ENCODE assay signal across 18 mouse cellular contexts in the genomic region with DNA sequence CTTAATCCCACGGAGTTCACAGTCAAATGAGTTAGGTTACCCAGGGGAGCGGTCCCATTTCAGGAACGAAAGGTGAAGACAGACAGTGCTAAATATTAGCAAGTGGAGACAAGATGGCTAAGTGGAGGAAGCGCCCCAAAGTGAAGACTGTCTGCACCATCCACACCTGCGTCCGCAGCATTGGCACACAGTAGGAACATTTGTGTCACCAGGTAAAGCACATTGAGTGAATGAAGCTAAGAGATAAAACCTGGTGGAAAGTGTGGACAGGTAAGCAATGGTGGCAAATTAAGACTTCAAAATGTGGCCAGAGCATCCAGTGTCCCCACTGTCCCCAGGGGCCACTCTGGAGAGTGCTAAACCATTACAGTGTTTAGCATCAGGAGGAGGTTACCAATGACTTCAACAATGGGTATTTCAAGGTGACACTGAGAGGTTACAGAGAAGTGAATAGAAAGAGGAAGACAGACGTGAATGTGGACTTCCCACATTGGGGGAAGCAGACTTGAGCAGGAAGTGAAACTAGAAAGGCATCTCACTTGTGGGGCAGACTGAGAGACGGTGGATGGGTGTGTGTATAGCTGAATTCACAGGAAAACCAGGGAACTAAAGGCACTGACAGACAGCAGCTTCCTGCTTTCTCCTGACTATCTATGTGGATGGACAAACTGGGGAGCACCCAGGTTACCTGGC. TPM values are rescaled to one million over a fixed set of nuclear protein-coding genes. Genes with fewer than 3 reads are reported as not detected.
DNase-seq lines count a peak whose midpoint lies in the region; ATAC-seq and TF ChIP-seq lines count a peak whose summit lies in the region.
"Had no signal": no experiment of that assay in that cellular context is flagged by ENCODE, and none has a peak within 500 bp of the region (broad histone marks: within the 10 kb centered on the region; RNA-seq: fewer than 3 reads in every experiment).

No protein-coding gene starts in this region.

- H3K9ac ChIP-seq in liver, postnatal 0 days (replicated peaks), result no peak overlapping the region
- no peak overlapping the region for H3K9ac ChIP-seq in liver, embryonic 12.5 days
- H3K9ac ChIP-seq in forebrain, embryonic 13.5 days, result no peak overlapping the region
- H3K9ac ChIP-seq in midbrain, embryonic 15.5 days, result no peak overlapping the region
- H3K9ac ChIP-seq: forebrain, embryonic 15.5 days; intestine, embryonic 15.5 days; liver, embryonic 14.5 days; neural tube, embryonic 15.5 days had no signal

- peak; percentile 36 for ATAC-seq in liver, postnatal 0 days
- ATAC-seq in liver, embryonic 12.5 days, result no peak
- peak; percentile 99 for ATAC-seq in megakaryocyte progenitor cell, adult 5-6 weeks (replicated peaks; ENCODE audit: poor library complexity)
- no peak for ATAC-seq in forebrain, embryonic 13.5 days
- no peak for ATAC-seq in midbrain, embryonic 15.5 days (replicated peaks)
- ATAC-seq: forebrain, embryonic 15.5 days; intestine, embryonic 15.5 days had no signal

- no peaks in the 10 kb centered on the region for H3K27me3 ChIP-seq in liver, postnatal 0 days (ENCODE audit: insufficient read depth, low read length)
- no peaks in the 10 kb centered on the region for H3K27me3 ChIP-seq in liver, embryonic 12.5 days (replicated peaks)
- H3K27me3 ChIP-seq in cerebellum, adult 2 months (ENCODE audit: control insufficient read depth, insufficient read depth, low read length), result no peaks in the 10 kb centered on the region
- no peaks in the 10 kb centered on the region for H3K27me3 ChIP-seq in forebrain, embryonic 13.5 days
- H3K27me3 ChIP-seq in midbrain, embryonic 15.5 days (replicated peaks), result no peaks in the 10 kb centered on the region
- H3K27me3 ChIP-seq: forebrain, embryonic 15.5 days; intestine, embryonic 15.5 days; megakaryocyte, embryonic 14.5 days; neural tube, embryonic 15.5 days had no signal

- H3K9me3 ChIP-seq in liver, postnatal 0 days (ENCODE audit: low read length), result no peaks in the 10 kb centered on the region
- H3K9me3 ChIP-seq in liver, embryonic 12.5 days (replicated peaks), result no peaks in the 10 kb centered on the region
- no peaks in the 10 kb centered on the region for H3K9me3 ChIP-seq in forebrain, embryonic 13.5 days (replicated peaks)
- H3K9me3 ChIP-seq in midbrain, embryonic 15.5 days, result no peaks in the 10 kb centered on the region
- H3K9me3 ChIP-seq: forebrain, embryonic 15.5 days; intestine, embryonic 15.5 days; megakaryocyte, embryonic 14.5 days; neural tube, embryonic 15.5 days had no signal

- no peak for TF ChIP-seq EP300 in liver, postnatal 0 days (IDR thresholded peaks at IDR 0.05; ENCODE audit: low read depth)

- H3K4me3 ChIP-seq in liver, postnatal 0 days (ENCODE audit: low read depth, low read length), result no peak overlapping the region
- no peak overlapping the region for H3K4me3 ChIP-seq in liver, embryonic 12.5 days
- H3K4me3 ChIP-seq in bone marrow, adult 2 months (replicated peaks; ENCODE audit: control insufficient read depth, low read depth, low read length), result no peak overlapping the region
- H3K4me3 ChIP-seq in cerebellum, adult 2 months (replicated peaks; ENCODE audit: insufficient read depth, low read depth, low read length), result no peak overlapping the region
- H3K4me3 ChIP-seq in forebrain, embryonic 13.5 days, result no peak overlapping the region
- no peak overlapping the region for H3K4me3 ChIP-seq in midbrain, embryonic 15.5 days
- H3K4me3 ChIP-seq: forebrain, embryonic 15.5 days; intestine, embryonic 15.5 days; megakaryocyte, embryonic 14.5 days; neural tube, embryonic 15.5 days had no signal

- H3K36me3 ChIP-seq in liver, postnatal 0 days (replicated peaks; ENCODE audit: insufficient read depth, low read length), result peaks cover 46% of the 10 kb centered on the region
- peaks cover 75% of the 10 kb centered on the region for H3K36me3 ChIP-seq in liver, embryonic 12.5 days
- peaks cover 71% of the 10 kb centered on the region for H3K36me3 ChIP-seq in forebrain, embryonic 13.5 days (ENCODE audit: poor library complexity, severe bottlenecking)
- H3K36me3 ChIP-seq in midbrain, embryonic 15.5 days (replicated peaks), result no peaks in the 10 kb centered on the region

- H3K4me1 ChIP-seq in liver, postnatal 0 days (ENCODE audit: insufficient read depth), result no peaks in the 10 kb centered on the region
- no peaks in the 10 kb centered on the region for H3K4me1 ChIP-seq in liver, embryonic 12.5 days
- peaks cover 3% of the 10 kb centered on the region for H3K4me1 ChIP-seq in bone marrow, adult 2 months (ENCODE audit: control insufficient read depth, insufficient read depth, low read length)
- no peaks in the 10 kb centered on the region for H3K4me1 ChIP-seq in cerebellum, adult 2 months (ENCODE audit: control insufficient read depth, insufficient read depth, low read length)
- no peaks in the 10 kb centered on the region for H3K4me1 ChIP-seq in forebrain, embryonic 13.5 days
- no peaks in the 10 kb centered on the region for H3K4me1 ChIP-seq in midbrain, embryonic 15.5 days
- H3K4me1 ChIP-seq: forebrain, embryonic 15.5 days; intestine, embryonic 15.5 days; neural tube, embryonic 15.5 days had no signal

- WGBS in liver, postnatal 0 days (ENCODE audit: insufficient replicate concordance), result 75% methylated on average over 8 of the region's 8 CpGs
- 73% methylated on average over 8 of the region's 8 CpGs for WGBS in liver, embryonic 12.5 days (ENCODE audit: insufficient replicate concordance)
- WGBS in bone marrow, adult 2 months, result 69% methylated on average over 8 of the region's 8 CpGs
- 96% methylated on average over 8 of the region's 8 CpGs for WGBS in cerebellum, adult 2 months
- WGBS in forebrain, embryonic 13.5 days, result 97% methylated on average over 8 of the region's 8 CpGs
- 95% methylated on average over 8 of the region's 8 CpGs for WGBS in midbrain, embryonic 15.5 days

- TF ChIP-seq POLR2A in bone marrow, adult 2 months (IDR thresholded peaks at IDR 0.05; ENCODE audit: borderline replicate concordance, control insufficient read depth, low read depth, low read length), result no peak
- no peak for TF ChIP-seq POLR2A in cerebellum, adult 2 months (IDR thresholded peaks at IDR 0.05; ENCODE audit: borderline replicate concordance, insufficient read depth, low read length)

- no peak overlapping the region for H3K27ac ChIP-seq in liver, postnatal 0 days (ENCODE audit: low read depth)
- H3K27ac ChIP-seq in liver, embryonic 12.5 days, result no peak overlapping the region
- H3K27ac ChIP-seq in bone marrow, adult 2 months (ENCODE audit: control insufficient read depth, insufficient read depth, low read depth, low read length, poor library complexity), result peak overlapping the region; percentile 21; the same call in 1 of the 2 replicates
- no peak overlapping the region for H3K27ac ChIP-seq in cerebellum, adult 2 months (ENCODE audit: insufficient read depth, low read length)
- H3K27ac ChIP-seq in forebrain, embryonic 13.5 days, result no peak overlapping the region
- H3K27ac ChIP-seq in midbrain, embryonic 15.5 days, result no peak overlapping the region
- H3K27ac ChIP-seq: forebrain, embryonic 15.5 days; intestine, embryonic 15.5 days; liver, embryonic 14.5 days; neural tube, embryonic 15.5 days had no signal

- no peak overlapping the region for H3K4me2 ChIP-seq in liver, postnatal 0 days (ENCODE audit: low read depth, low read length)
- no peak overlapping the region for H3K4me2 ChIP-seq in liver, embryonic 12.5 days
- H3K4me2 ChIP-seq in forebrain, embryonic 13.5 days, result no peak overlapping the region
- no peak overlapping the region for H3K4me2 ChIP-seq in midbrain, embryonic 15.5 days
- H3K4me2 ChIP-seq: forebrain, embryonic 15.5 days; intestine, embryonic 15.5 days; neural tube, embryonic 15.5 days had no signal

- DNase-seq in liver, postnatal 0 days, result no peak
- DNase-seq in B cell, adult 2 months, result peak; percentile 66 to 71
- DNase-seq in cerebellum, adult 2 months, result no peak
- DNase-seq: adrenal gland, postnatal 25 days; cerebellum, postnatal 10 days; heart, postnatal 4 days; thymus, adult 18-20 months had no signal

- no peak for TF ChIP-seq CTCF in liver, postnatal 0 days (IDR thresholded peaks at IDR 0.05; ENCODE audit: low read depth)
- TF ChIP-seq CTCF in bone marrow, adult 2 months (IDR thresholded peaks at IDR 0.05; ENCODE audit: control insufficient read depth, insufficient read depth, low read length), result no peak
- no peak for TF ChIP-seq CTCF in cerebellum, adult 2 months (IDR thresholded peaks at IDR 0.05; ENCODE audit: borderline replicate concordance, insufficient read depth, low read depth, low read length)

RNA-seq across cellular contexts. Expression of a gene that starts 16.2 kb away (rescaled TPM):
- not detected in 2 replicates for polyA plus RNA-seq in liver, postnatal 0 days (2015; fragmentation: Nextera tagmentation; extraction: Ambion mirVana)
- polyA plus RNA-seq in liver, embryonic 12.5 days (2016; fragmentation: Nextera tagmentation; extraction: Ambion mirVana), result 0.23 TPM in 1 of 2 replicates, not detected in the other
- polyA plus RNA-seq in bone marrow, adult 2 months (2011; ENCODE audit: insufficient read depth, insufficient read length, low replicate concordance, missing spikeins), result 0.56 and 1.6 TPM in 2 replicates
- total RNA-seq in megakaryocyte progenitor cell, adult 5-6 weeks (2015), result 0.52 TPM in 1 of 2 replicates, not detected in the other
- total RNA-seq in megakaryocyte progenitor cell, adult 5-6 weeks (2017), result 0.68 TPM in 1 of 2 replicates, not detected in the other
- polyA plus RNA-seq in cerebellum, adult 2 months (2012; rRNA removed), result 0.33 and 0.38 TPM in 2 replicates
- polyA plus RNA-seq in forebrain, embryonic 13.5 days (2015; fragmentation: Nextera tagmentation; extraction: Ambion mirVana), result 0.30 and 0.33 TPM in 2 replicates
- polyA plus RNA-seq in midbrain, embryonic 15.5 days (2015; fragmentation: Nextera tagmentation; extraction: Ambion mirVana), result 0.11 and 0.12 TPM in 2 replicates
- total RNA-seq: gastrocnemius, adult 8-10 months had no signal
- polyA plus RNA-seq: neural tube, embryonic 15.5 days had no signal

RNA-seq across cellular contexts. Expression of a gene that starts 37.0 kb away (rescaled TPM):
- 42.5 and 43.9 TPM in 2 replicates for polyA plus RNA-seq in liver, postnatal 0 days (2015; fragmentation: Nextera tagmentation; extraction: Ambion mirVana)
- 19.5 and 24.3 TPM in 2 replicates for polyA plus RNA-seq in liver, embryonic 12.5 days (2016; fragmentation: Nextera tagmentation; extraction: Ambion mirVana)
- 4.2 and 14.6 TPM in 2 replicates for polyA plus RNA-seq in bone marrow, adult 2 months (2011; ENCODE audit: insufficient read depth, insufficient read length, low replicate concordance, missing spikeins)
- total RNA-seq in megakaryocyte progenitor cell, adult 5-6 weeks (2015), result 99.4 and 117 TPM in 2 replicates
- 139 and 140 TPM in 2 replicates for total RNA-seq in megakaryocyte progenitor cell, adult 5-6 weeks (2017)
- polyA plus RNA-seq in cerebellum, adult 2 months (2012; rRNA removed), result 16.5 and 17.7 TPM in 2 replicates
- 16.0 and 18.1 TPM in 2 replicates for polyA plus RNA-seq in forebrain, embryonic 13.5 days (2015; fragmentation: Nextera tagmentation; extraction: Ambion mirVana)
- 9.1 and 9.2 TPM in 2 replicates for polyA plus RNA-seq in midbrain, embryonic 15.5 days (2015; fragmentation: Nextera tagmentation; extraction: Ambion mirVana)

Comparison
In these comparisons a context has a peak if more than half of its experiments do, and no peak if none do; other contexts are left out.
1. ATAC-seq: peak in liver, postnatal 0 days (single experiment) and megakaryocyte progenitor cell, adult 5-6 weeks (single experiment); none in liver, embryonic 12.5 days (single experiment), forebrain, embryonic 13.5 days (single experiment) and midbrain, embryonic 15.5 days (single experiment).
2. DNase-seq: peak in B cell, adult 2 months (2 of 2); none in liver, postnatal 0 days (single experiment) and cerebellum, adult 2 months (0 of 2).